Mouse (Mus musculus): ENCODE results near the gene Slk.

The Slk gene

GRCm38 (mm10) chr19:47579225-47579787 is at the start of gene Slk:
TSS of gene Slk (plus strand) at chr19:47579678.
- peak; percentile 65 to 66 for DNase-seq

- no peak for DNase-seq
These were observed 48.2 kb upstream of the Slk start for GRCm38 (mm10) chr19:47531309-47531708.

- no peak for DNase-seq
These were observed 47.0 kb upstream of the Slk start for GRCm38 (mm10) chr19:47532449-47532848.

- no peak for DNase-seq
These were observed 45.3 kb upstream of the Slk start for GRCm38 (mm10) chr19:47534131-47534530.

GRCm38 (mm10) chr19:47536521-47537299 is 42.8 kb upstream of the Slk start:
- peak; percentile 93 to 94 for DNase-seq

- DNase-seq, result peak in 1 of 2 experiments; percentile 48
These were observed 42.1 kb upstream of the Slk start, which contains the start of gene Stn1 for GRCm38 (mm10) chr19:47537300-47537792. TSS of gene Stn1 (minus strand) at chr19:47537507.

GRCm38 (mm10) chr19:47537879-47538278 is 41.6 kb upstream of the Slk start:
- no peak for DNase-seq

- DNase-seq, result peak; percentile 30 to 42
These were observed 40.7 kb upstream of the Slk start for GRCm38 (mm10) chr19:47538801-47539200.

GRCm38 (mm10) chr19:47542441-47542840 is 37.0 kb upstream of the Slk start:
- DNase-seq, result no peak

- DNase-seq, result no peak
These were observed 34.4 kb upstream of the Slk start for GRCm38 (mm10) chr19:47545055-47545454.

- no peak for DNase-seq
These were observed 34.0 kb upstream of the Slk start for GRCm38 (mm10) chr19:47545528-47545927.

GRCm38 (mm10) chr19:47548432-47549076 is 30.9 kb upstream of the Slk start:
- DNase-seq, result no peak

- DNase-seq, result no peak
These were observed 30.3 kb upstream of the Slk start for GRCm38 (mm10) chr19:47549174-47549573.

- no peak for DNase-seq
These were observed 29.9 kb upstream of the Slk start for GRCm38 (mm10) chr19:47549584-47549983.

- DNase-seq, result no peak
These were observed 20.3 kb upstream of the Slk start for GRCm38 (mm10) chr19:47559145-47559544.

- no peak for DNase-seq
These were observed 19.5 kb upstream of the Slk start for GRCm38 (mm10) chr19:47559751-47560512.

- no peak for DNase-seq
These were observed 18.8 kb upstream of the Slk start for GRCm38 (mm10) chr19:47560544-47561161.

- DNase-seq, result no peak
These were observed 17.5 kb upstream of the Slk start for GRCm38 (mm10) chr19:47561996-47562441.

GRCm38 (mm10) chr19:47563715-47564114 is 15.8 kb upstream of the Slk start:
- no peak for DNase-seq

- no peak for DNase-seq
These were observed 14.3 kb upstream of the Slk start for GRCm38 (mm10) chr19:47565031-47565654.

- DNase-seq, result no peak
These were observed 13.5 kb upstream of the Slk start for GRCm38 (mm10) chr19:47565994-47566393.

GRCm38 (mm10) chr19:47570042-47570441 is 9.4 kb upstream of the Slk start:
- no peak for DNase-seq

Measured in thymus, adult 18-20 months (tissue).